Mouse (Mus musculus) T-helper 17 cell (primary cell): ENCODE data around the gene Pold4.
"Not testable (repeated sequence)": the region's sequence is repeated elsewhere in the genome, so short reads cannot be mapped to it uniquely, and the experiment has no call there.

Experiments used
- in situ Hi-C, 2 experiments: fragments of 300-600 bp; cut with MboI, MseI; formaldehyde crosslinking; loops; 1 replicate in 1 of 2; 2 replicates in 1 of 2; pipeline ENCODE4 v1.15.1; 2025; ENCODE audit warnings: high pct_unique_total_duplicates in 2 of 2

Pold4 gene

DNA sequence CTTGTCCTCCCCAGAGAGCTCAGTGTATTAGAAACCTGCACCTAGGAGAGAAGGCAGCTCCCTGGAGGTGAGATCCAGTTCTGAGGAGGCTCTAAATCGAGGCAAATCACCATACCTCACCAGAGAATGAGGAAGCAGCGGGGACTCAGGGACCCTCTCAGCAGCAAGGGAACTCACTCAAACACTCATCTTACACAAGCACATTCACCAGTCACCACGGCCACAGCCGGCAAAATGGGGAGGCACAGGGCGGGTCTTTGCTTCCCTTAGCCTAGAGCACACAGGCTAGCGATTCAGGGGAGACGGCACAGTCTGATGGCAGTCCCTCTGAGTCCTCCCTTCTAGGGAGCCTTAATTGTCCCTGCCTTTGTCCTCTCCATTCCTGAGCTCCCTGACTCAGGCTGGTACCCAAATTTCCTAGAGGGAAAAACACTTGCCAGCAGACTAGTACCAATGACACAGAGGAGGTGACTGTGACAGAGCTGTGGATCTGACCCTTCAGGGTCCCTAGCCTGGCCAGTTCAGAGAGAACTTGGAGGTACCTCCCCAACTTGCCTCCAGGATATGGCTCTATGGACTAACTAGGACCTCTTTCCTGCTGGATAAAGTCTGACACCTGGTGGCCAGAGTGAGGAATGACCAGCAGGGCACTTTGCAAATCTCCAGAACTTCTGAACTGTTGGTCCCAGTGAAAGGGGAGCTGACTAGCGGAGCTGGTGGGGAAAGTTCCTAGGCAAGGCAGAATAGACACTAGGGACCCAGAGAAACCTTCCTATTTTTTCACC, 3.6 kb upstream of the Pold4 start:
- in situ Hi-C loops: no loop called here

- in situ Hi-C loops: no loop called here
Measured at GRCm38 (mm10) chr19:4228891-4229290, 2.8 kb upstream of the Pold4 start.

GRCm38 (mm10) chr19:4229451-4230076, 2.1 kb upstream of the Pold4 start:
- in situ Hi-C loops: no loop called here

- in situ Hi-C loops: no loop called here
Measured at GRCm38 (mm10) chr19:4230415-4230814, 1.3 kb upstream of the Pold4 start.

DNA sequence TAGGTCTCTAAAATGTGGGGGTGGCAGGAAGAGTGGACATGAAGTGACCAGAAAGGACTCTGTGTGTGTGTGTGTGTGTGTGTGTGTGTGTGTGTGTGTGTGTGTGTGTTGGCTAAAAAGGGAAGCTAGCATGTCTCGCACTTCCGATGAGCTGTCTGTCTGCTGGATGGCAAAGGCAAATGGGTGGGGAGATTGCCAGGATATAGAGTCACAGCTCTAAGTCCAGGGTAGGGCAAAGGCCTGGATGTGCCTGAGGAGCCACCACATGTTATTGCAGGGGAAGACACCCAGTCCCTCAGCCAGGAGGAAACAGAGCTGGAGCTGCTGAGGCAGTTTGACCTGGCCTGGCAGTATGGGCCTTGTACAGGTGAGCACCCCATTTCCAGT, 480 bp downstream of the Pold4 start:
- in situ Hi-C loops: no loop called here

DNA sequence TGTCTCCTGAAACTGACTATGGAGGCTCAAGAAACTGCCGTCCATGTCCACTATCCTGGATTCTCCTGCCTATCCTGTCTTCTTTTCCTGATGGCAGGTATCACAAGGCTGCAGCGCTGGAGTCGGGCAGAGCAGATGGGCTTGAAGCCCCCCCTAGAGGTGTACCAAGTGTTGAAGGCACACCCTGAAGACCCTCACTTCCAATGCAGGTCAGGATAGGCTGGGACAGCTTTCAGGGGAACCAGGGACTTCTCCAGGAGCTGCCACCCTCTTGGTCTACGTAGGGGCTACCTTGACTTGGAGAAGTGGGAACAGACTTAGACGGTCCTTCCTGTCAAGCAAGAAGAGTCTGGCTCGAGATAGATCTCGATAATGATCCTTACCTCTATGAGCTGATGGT, 952 bp downstream of the Pold4 start:
- in situ Hi-C loops: no loop called here

- in situ Hi-C loops: no loop called here
Measured at GRCm38 (mm10) chr19:4234548-4234947, 2.8 kb downstream of the Pold4 start.

GRCm38 (mm10) chr19:4240247-4240668, 8.6 kb downstream of the Pold4 start:
- in situ Hi-C loops: loop anchor here in 1 of 2 experiments (5.0 kb wide), 1 partner anchor 33 kb away; no protein-coding TSS in a partner anchor

GRCm38 (mm10) chr19:4242416-4242815, 10.7 kb downstream of the Pold4 start:
- in situ Hi-C loops: loop anchor here in 1 of 2 experiments (5.0 kb wide), 1 partner anchor 35 kb away; no protein-coding TSS in a partner anchor

GRCm38 (mm10) chr19:4244775-4245174, 13.1 kb downstream of the Pold4 start:
- in situ Hi-C loops: loop anchor here in 1 of 2 experiments (5.0 kb wide), 1 partner anchor 37 kb away; no protein-coding TSS in a partner anchor

DNA sequence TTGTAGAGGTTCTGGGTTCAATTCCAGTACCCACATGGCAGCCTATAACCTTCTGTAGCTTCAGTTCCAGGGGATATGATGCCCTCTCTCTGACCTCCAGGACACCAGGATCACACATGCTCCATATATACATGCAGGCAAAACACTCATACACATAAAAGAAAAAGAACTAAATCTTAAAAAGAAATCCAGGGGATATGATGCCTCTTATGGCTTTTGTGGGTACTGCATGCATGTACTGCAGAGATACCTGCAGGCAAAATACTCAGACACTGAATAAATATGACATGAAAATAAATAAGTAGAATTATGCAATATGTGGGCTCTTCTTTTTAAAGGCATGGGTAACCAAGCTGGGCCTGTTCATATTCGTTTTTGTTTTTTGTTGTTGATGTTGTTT, 15.3 kb downstream of the Pold4 start:
- in situ Hi-C loops: no loop called here

DNA sequence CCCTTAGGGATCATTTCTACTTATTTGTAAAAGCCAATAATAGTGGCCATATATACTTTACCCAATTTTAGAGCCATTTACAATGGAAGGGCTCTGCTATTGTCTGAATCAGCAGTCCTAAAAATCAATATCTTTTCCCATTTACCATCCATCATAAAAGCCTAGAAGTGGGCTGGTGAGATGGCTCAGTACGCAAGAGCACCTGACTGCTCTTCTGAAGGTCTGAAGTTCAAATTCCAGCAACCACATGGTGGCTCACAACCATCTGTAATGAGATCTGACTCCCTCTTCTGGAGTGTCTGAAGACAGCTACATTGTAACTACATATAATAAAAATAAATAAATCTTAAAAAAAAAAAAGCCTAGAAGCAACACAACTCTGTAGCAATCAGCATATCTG, 17.0 kb downstream of the Pold4 start:
- in situ Hi-C loops: not testable (repeated sequence)

- in situ Hi-C loops: no loop called here
Measured at GRCm38 (mm10) chr19:4254230-4254629, 22.5 kb downstream of the Pold4 start.

DNA sequence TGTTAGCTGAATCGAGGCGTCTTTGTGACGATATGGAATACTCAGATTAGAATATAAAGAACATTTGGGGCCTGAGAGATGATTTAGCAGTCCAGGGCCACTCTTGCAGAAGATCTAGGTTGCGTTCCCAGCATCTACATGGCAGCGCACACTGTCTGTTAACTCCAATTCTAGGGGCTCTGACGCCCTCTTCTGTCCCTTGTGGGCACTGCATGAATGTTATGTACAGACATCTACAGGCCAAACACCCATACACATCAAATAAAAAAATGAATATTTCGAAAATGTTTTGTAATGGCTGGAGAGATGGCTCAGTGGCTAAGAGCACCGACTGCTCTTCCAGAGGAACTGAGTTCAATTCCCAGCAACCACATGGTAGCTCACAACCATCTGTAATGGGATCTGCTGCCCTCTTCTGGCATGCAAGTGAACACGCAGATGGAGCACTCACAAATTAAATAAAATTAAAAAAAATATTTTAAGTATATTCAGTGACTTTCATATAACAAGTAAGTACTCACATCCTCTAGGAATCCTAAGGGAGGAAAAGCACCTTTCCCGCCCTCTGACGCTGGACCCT, 24.0 kb downstream of the Pold4 start:
- in situ Hi-C loops: no loop called here

DNA sequence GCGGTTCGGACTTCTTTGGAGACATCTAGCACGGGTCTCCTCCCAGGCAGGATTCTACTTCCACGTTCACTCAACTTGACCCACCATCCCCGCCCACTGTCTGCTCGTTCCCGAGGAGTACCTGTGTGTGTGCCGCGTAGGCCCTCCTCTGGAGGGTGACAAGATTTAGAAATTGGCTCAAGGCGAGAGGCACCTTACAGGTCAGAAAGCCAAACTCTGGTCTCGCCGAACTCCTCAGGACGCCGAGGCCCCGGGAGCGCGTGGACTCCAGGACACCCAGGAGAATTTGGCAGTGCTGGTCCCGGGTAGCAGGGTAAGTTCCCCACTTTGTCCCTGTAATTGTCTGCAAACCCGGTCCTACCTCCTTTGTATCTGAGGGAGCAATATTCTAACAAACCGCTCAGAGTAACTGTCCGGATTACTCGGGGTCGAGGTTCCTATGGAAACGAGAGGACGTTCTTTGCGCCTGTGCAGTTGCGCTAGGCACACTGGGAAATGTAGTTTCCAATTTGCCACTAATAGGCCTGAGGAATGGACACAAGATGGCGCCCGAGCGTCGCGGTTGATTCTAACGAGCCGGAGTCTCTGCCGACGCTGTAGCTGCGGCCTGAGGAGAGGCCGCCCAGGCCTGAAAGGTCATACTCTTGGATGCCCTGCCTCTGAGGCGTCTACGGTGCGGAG, 25.7 kb downstream of the Pold4 start:
- in situ Hi-C loops: no loop called here

DNA sequence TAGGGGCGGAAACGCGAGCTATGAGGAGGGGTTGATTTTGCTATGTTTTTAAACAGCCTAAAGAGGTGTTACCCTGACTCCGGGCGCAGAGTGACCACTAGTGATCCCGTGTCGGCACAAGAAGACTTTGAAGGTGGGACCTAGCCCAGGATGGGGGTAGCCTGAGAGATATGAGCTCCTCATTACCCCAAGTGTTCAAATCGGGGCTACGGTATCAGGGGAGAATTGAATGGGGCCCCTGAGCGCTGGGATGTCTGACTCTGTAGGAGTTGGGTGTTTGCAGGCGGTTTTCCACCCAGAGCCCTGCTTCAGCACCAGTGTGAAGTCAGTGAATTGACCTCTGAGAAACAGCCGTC, 26.2 kb downstream of the Pold4 start:
- in situ Hi-C loops: no loop called here

DNA sequence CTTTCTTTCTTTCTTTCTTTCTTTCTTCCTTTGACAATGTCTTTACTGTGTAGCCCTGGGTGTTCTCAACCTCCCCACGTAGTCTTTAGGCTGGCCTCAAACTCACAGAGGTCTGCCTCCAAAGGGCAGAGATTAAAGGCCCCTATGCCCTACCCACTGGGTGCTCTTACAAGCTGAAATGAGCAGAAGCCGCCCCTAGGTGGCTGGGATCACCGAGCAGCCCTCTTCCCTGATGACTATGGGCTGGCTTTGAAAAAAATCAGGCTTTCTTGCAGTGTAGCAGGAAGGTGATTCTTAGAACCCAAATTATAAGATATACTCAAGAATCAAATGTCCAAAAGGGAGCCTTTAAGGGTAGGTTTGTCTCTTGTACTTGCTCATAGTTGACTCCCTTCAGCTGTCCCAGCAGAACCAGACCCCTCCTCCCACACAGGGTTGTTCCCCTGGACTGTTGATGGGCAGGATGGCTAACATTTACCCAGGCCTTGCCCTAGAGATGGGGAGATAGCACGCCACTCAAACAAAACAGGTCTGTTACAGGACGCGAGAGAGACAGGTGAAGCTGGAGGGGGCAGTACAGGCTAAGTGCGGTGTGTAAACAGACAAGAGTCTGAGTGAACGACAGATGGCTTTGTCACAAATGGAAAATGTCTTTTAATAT, 29.5 kb downstream of the Pold4 start:
- in situ Hi-C loops: no loop called here

- in situ Hi-C loops: no loop called here
Measured at GRCm38 (mm10) chr19:4262756-4263155, 31.1 kb downstream of the Pold4 start.

DNA sequence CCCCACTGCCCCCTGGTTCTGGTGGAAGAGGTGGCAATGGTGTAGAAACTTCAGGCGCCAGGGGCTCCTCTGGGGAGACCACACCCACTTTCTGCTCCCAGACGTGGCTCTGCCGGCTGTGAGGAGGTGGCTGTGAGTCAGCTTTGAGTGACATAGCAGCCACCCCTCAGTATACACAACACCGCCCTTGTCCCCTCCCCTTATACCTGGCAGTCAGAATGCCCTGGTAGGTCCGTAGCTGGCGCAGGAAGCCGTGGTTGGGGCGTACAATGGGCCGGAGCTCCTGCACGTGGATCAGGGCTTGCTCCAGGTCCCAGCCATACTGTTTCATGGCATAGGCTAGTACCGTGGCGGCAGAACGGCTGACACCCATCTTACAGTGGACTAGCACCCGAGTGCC, 32.0 kb downstream of the Pold4 start:
- in situ Hi-C loops: no loop called here

GRCm38 (mm10) chr19:4264171-4264780, 32.6 kb downstream of the Pold4 start:
- in situ Hi-C loops: no loop called here

DNA sequence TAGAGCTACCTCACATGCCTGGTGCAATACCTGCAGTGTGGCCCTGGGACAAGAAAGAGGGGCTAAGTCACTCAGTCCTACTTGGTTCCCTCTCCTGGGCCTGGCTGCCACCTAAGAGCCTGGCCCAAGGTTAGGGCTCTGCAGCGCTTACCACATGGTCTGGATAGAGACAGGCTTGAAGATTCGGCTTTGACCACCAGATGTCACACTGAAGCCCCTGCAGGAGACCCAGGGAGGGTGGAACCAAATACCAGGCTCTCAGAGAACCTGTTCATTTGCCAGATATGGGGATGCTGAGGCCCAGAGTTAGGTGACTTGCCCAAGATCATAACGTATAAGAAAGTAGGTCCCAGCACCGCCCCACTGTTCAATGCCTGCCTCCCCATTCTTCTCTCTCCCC, 34.3 kb downstream of the Pold4 start:
- in situ Hi-C loops: loop anchor here (5.0 kb wide), 1 partner anchor 46 kb away; no protein-coding TSS in a partner anchor
